Mouse (Mus musculus): ENCODE measurements at regions not wholly inside any gene's neighbourhood (a gene's known extent, or its start where the extent isn't known, plus 50 kb on each side); places are given as distances from the start of the nearest gene placed in this dataset.

- no peak overlapping the region for H3K4me2 ChIP-seq (ENCODE audit: low read depth)
- H3K36me3 ChIP-seq (ENCODE audit: control insufficient read depth, insufficient read depth, low read length), result no peaks in the 10 kb centered on the region
- no peak for ATAC-seq (ENCODE audit: insufficient read depth, low FRiP score, low TSS enrichment)
- DNase-seq (ENCODE audit: low spot score), result no peak
- H3K9me3 ChIP-seq (ENCODE audit: control insufficient read depth, low read length), result no peaks in the 10 kb centered on the region
- H3K4me1 ChIP-seq (ENCODE audit: control insufficient read depth, insufficient read depth, low read length), result no peaks in the 10 kb centered on the region
- H3K27me3 ChIP-seq (ENCODE audit: control insufficient read depth, insufficient read depth, low read length), result no peaks in the 10 kb centered on the region
- H3K9ac ChIP-seq (ENCODE audit: low read length), result no peak overlapping the region
- no peak overlapping the region for H3K27ac ChIP-seq (ENCODE audit: low read depth, low read length)
- H3K4me3 ChIP-seq (ENCODE audit: low read depth, low read length), result no peak overlapping the region
Observed at GRCm38 (mm10) chr14:61955416-61955815, 337.0 kb upstream of the Rnaseh2b start.

GRCm38 (mm10) chr14:61960243-61960957 is 332.0 kb upstream of the Rnaseh2b start:
- 75% methylated on average over 4 of the region's 4 CpGs for WGBS
- no peak overlapping the region for H3K4me2 ChIP-seq (ENCODE audit: low read depth)
- H3K27ac ChIP-seq (ENCODE audit: low read depth, low read length), result no peak overlapping the region
- no peak overlapping the region for H3K9ac ChIP-seq (ENCODE audit: low read length)
- no peaks in the 10 kb centered on the region for H3K9me3 ChIP-seq (ENCODE audit: control insufficient read depth, low read length)
- H3K4me3 ChIP-seq (ENCODE audit: low read depth, low read length), result no peak overlapping the region
- H3K27me3 ChIP-seq (ENCODE audit: control insufficient read depth, insufficient read depth, low read length), result no peaks in the 10 kb centered on the region
- no peaks in the 10 kb centered on the region for H3K36me3 ChIP-seq (ENCODE audit: control insufficient read depth, insufficient read depth, low read length)
- no peak for DNase-seq (ENCODE audit: low spot score)
- ATAC-seq (ENCODE audit: insufficient read depth, low FRiP score, low TSS enrichment), result no peak
- no peaks in the 10 kb centered on the region for H3K4me1 ChIP-seq (ENCODE audit: control insufficient read depth, insufficient read depth, low read length)

- DNase-seq (ENCODE audit: low spot score), result no peak
- H3K36me3 ChIP-seq (ENCODE audit: control insufficient read depth, insufficient read depth, low read length), result no peaks in the 10 kb centered on the region
- H3K4me2 ChIP-seq (ENCODE audit: low read depth), result no peak overlapping the region
- WGBS, result 100% methylated on average over 1 of the region's 1 CpGs
- no peak overlapping the region for H3K27ac ChIP-seq (ENCODE audit: low read depth, low read length)
- H3K9ac ChIP-seq (ENCODE audit: low read length), result no peak overlapping the region
- no peaks in the 10 kb centered on the region for H3K9me3 ChIP-seq (ENCODE audit: control insufficient read depth, low read length)
- no peak overlapping the region for H3K4me3 ChIP-seq (ENCODE audit: low read depth, low read length)
- H3K4me1 ChIP-seq (ENCODE audit: control insufficient read depth, insufficient read depth, low read length), result no peaks in the 10 kb centered on the region
- H3K27me3 ChIP-seq (ENCODE audit: control insufficient read depth, insufficient read depth, low read length), result no peaks in the 10 kb centered on the region
- ATAC-seq (ENCODE audit: insufficient read depth, low FRiP score, low TSS enrichment), result no peak
Observed at GRCm38 (mm10) chr14:61968467-61968866, 323.9 kb upstream of the Rnaseh2b start.

- Histone ChIP-seq H3K27ac (ENCODE audit: low read depth, low read length) (no peak overlapping the region), H3K36me3 (ENCODE audit: control insufficient read depth, insufficient read depth, low read length) (no peaks in the 10 kb centered on the region), H3K4me3 (ENCODE audit: low read depth, low read length) (no peak overlapping the region), H3K9ac (ENCODE audit: low read length) (no peak overlapping the region), H3K4me1 (ENCODE audit: control insufficient read depth, insufficient read depth, low read length) (no peaks in the 10 kb centered on the region), H3K4me2 (ENCODE audit: low read depth) (no peak overlapping the region), H3K9me3 (ENCODE audit: control insufficient read depth, low read length) (no peaks in the 10 kb centered on the region), H3K27me3 (ENCODE audit: control insufficient read depth, insufficient read depth, low read length) (no peaks in the 10 kb centered on the region)
- 78% methylated on average over 5 of the region's 5 CpGs for WGBS
- ATAC-seq (ENCODE audit: insufficient read depth, low FRiP score, low TSS enrichment) (no peak), DNase-seq (ENCODE audit: low spot score) (no peak)
Observed at GRCm38 (mm10) chr14:61968957-61969535, 323.3 kb upstream of the Rnaseh2b start.

- no peaks in the 10 kb centered on the region for H3K4me1 ChIP-seq (ENCODE audit: control insufficient read depth, insufficient read depth, low read length)
Observed at GRCm38 (mm10) chr14:61970591-61970990, 321.8 kb upstream of the Rnaseh2b start.

GRCm38 (mm10) chr14:61971100-61972088 is 321.0 kb upstream of the Rnaseh2b start:
- 83% methylated on average over 14 of the region's 14 CpGs for WGBS

More at GRCm38 (mm10) chr14:61970591-61970990, 321.8 kb upstream of the Rnaseh2b start:
- Histone ChIP-seq H3K9me3 (ENCODE audit: control insufficient read depth, low read length) (no peaks in the 10 kb centered on the region), H3K36me3 (ENCODE audit: control insufficient read depth, insufficient read depth, low read length) (no peaks in the 10 kb centered on the region), H3K27me3 (ENCODE audit: control insufficient read depth, insufficient read depth, low read length) (no peaks in the 10 kb centered on the region), H3K4me2 (ENCODE audit: low read depth) (no peak overlapping the region), H3K4me3 (ENCODE audit: low read depth, low read length) (no peak overlapping the region), H3K27ac (ENCODE audit: low read depth, low read length) (no peak overlapping the region), H3K9ac (ENCODE audit: low read length) (no peak overlapping the region)
- ATAC-seq (ENCODE audit: insufficient read depth, low FRiP score, low TSS enrichment) (no peak), DNase-seq (ENCODE audit: low spot score) (no peak)
- 90% methylated on average over 3 of the region's 3 CpGs for WGBS

GRCm38 (mm10) chr14:61975301-61975732 is 317.1 kb upstream of the Rnaseh2b start:
- no peak for DNase-seq (ENCODE audit: low spot score)
- WGBS, result 69% methylated on average over 6 of the region's 6 CpGs
- H3K27ac ChIP-seq (ENCODE audit: low read depth, low read length), result no peak overlapping the region

More at GRCm38 (mm10) chr14:61971100-61972088, 321.0 kb upstream of the Rnaseh2b start:
- ATAC-seq (ENCODE audit: insufficient read depth, low FRiP score, low TSS enrichment) (no peak), DNase-seq (ENCODE audit: low spot score) (no peak)
- Histone ChIP-seq H3K27ac (ENCODE audit: low read depth, low read length) (no peak overlapping the region), H3K9me3 (ENCODE audit: control insufficient read depth, low read length) (no peaks in the 10 kb centered on the region), H3K36me3 (ENCODE audit: control insufficient read depth, insufficient read depth, low read length) (no peaks in the 10 kb centered on the region), H3K4me1 (ENCODE audit: control insufficient read depth, insufficient read depth, low read length) (no peaks in the 10 kb centered on the region), H3K4me2 (ENCODE audit: low read depth) (no peak overlapping the region), H3K4me3 (ENCODE audit: low read depth, low read length) (no peak overlapping the region), H3K9ac (ENCODE audit: low read length) (no peak overlapping the region), H3K27me3 (ENCODE audit: control insufficient read depth, insufficient read depth, low read length) (no peaks in the 10 kb centered on the region)

GRCm38 (mm10) chr14:61980581-61980980 is 311.8 kb upstream of the Rnaseh2b start:
- WGBS, result 54% methylated on average over 3 of the region's 3 CpGs
- ATAC-seq (ENCODE audit: insufficient read depth, low FRiP score, low TSS enrichment) (no peak), DNase-seq (ENCODE audit: low spot score) (no peak)
- Histone ChIP-seq H3K9me3 (ENCODE audit: control insufficient read depth, low read length) (no peaks in the 10 kb centered on the region), H3K9ac (ENCODE audit: low read length) (no peak overlapping the region), H3K36me3 (ENCODE audit: control insufficient read depth, insufficient read depth, low read length) (no peaks in the 10 kb centered on the region), H3K27me3 (ENCODE audit: control insufficient read depth, insufficient read depth, low read length) (no peaks in the 10 kb centered on the region), H3K27ac (ENCODE audit: low read depth, low read length) (no peak overlapping the region), H3K4me2 (ENCODE audit: low read depth) (no peak overlapping the region), H3K4me1 (ENCODE audit: control insufficient read depth, insufficient read depth, low read length) (no peaks in the 10 kb centered on the region), H3K4me3 (ENCODE audit: low read depth, low read length) (no peak overlapping the region)

More at GRCm38 (mm10) chr14:61975301-61975732, 317.1 kb upstream of the Rnaseh2b start:
- Histone ChIP-seq H3K27me3 (ENCODE audit: control insufficient read depth, insufficient read depth, low read length) (no peaks in the 10 kb centered on the region), H3K9ac (ENCODE audit: low read length) (no peak overlapping the region), H3K4me1 (ENCODE audit: control insufficient read depth, insufficient read depth, low read length) (no peaks in the 10 kb centered on the region), H3K4me2 (ENCODE audit: low read depth) (no peak overlapping the region), H3K4me3 (ENCODE audit: low read depth, low read length) (no peak overlapping the region), H3K36me3 (ENCODE audit: control insufficient read depth, insufficient read depth, low read length) (no peaks in the 10 kb centered on the region), H3K9me3 (ENCODE audit: control insufficient read depth, low read length) (no peaks in the 10 kb centered on the region)
- ATAC-seq (ENCODE audit: insufficient read depth, low FRiP score, low TSS enrichment), result no peak
